Mouse (Mus musculus) kidney, embryonic 15.5 days (tissue): ENCODE measurements at regions not wholly inside any gene's neighbourhood (a gene's known extent, or its start where the extent isn't known, plus 50 kb on each side); places are given as distances from the start of the nearest gene placed in this dataset.

Source experiments
- ATAC-seq: fragments of 200-750 bp; cut with Nextera tagmentation; replicated peaks from 2 replicates; pipeline ENCODE4 v1.8.0; 2017; ENCODE audit warnings: moderate TSS enrichment; ENCODE audit not compliant: low FRiP score
- H3K27ac ChIP-seq: fragments of 300-500 bp; sonication (generic); 2 replicates; pipeline ENCODE4 v1.5.1; 2015; ENCODE audit warnings: mild to moderate bottlenecking, inconsistent platforms
- H3K27me3 ChIP-seq: fragments of 300-500 bp; sonication (generic); 2 replicates; pipeline ENCODE4 v1.6.1; 2015; ENCODE audit warnings: inconsistent platforms
- H3K36me3 ChIP-seq: fragments of 300-500 bp; sonication (generic); 2 replicates; pipeline ENCODE4 v1.6.1; 2015; ENCODE audit warnings: inconsistent platforms
- H3K4me1 ChIP-seq: fragments of 300-500 bp; sonication (generic); 2 replicates; pipeline ENCODE4 v1.6.1; 2015; ENCODE audit warnings: inconsistent platforms
- H3K4me2 ChIP-seq: fragments of 300-500 bp; sonication (generic); 2 replicates; pipeline ENCODE4 v1.6.1; 2015; ENCODE audit warnings: moderate library complexity, mild to moderate bottlenecking, inconsistent platforms
- H3K4me3 ChIP-seq: fragments of 300-500 bp; sonication (generic); replicated peaks from 2 replicates; pipeline ENCODE4 v1.5.1; 2015; ENCODE audit warnings: mild to moderate bottlenecking, inconsistent platforms
- H3K9ac ChIP-seq: fragments of 300-500 bp; sonication (generic); 2 replicates; pipeline ENCODE4 v1.6.1; 2015; ENCODE audit warnings: mild to moderate bottlenecking, inconsistent platforms
- H3K9me3 ChIP-seq: fragments of 300-500 bp; sonication (generic); replicated peaks from 2 replicates; pipeline ENCODE4 v1.6.1; 2016; ENCODE audit warnings: inconsistent platforms
- WGBS: fragments of 180-500 bp; shearing (Covaris S2); methylation state at CpG from one replicate; pipeline ENCODE4 v1.1.7; 2015; ENCODE audit warnings: mixed read lengths; 5-methylcytosine and 5-hydroxymethylcytosine counted together

GRCm38 (mm10) chr2:133614672-133615071, 62.7 kb downstream of the Bmp2 start:
- H3K27ac ChIP-seq, result no peak overlapping the region
- ATAC-seq, result peak; percentile 81; the same call in 1 of the 2 replicates
- no peak overlapping the region for H3K4me3 ChIP-seq
- H3K36me3 ChIP-seq, result no peaks in the 10 kb centered on the region
- H3K4me1 ChIP-seq, result no peaks in the 10 kb centered on the region
- H3K9me3 ChIP-seq, result no peaks in the 10 kb centered on the region
- no peak overlapping the region for H3K4me2 ChIP-seq
- no peaks in the 10 kb centered on the region for H3K27me3 ChIP-seq
- WGBS, result 31% methylated on average over 4 of the region's 4 CpGs
- H3K9ac ChIP-seq, result no peak overlapping the region

- ATAC-seq, result no peak
- Histone ChIP-seq H3K27me3 (no peaks in the 10 kb centered on the region), H3K9ac (no peak overlapping the region), H3K36me3 (no peaks in the 10 kb centered on the region), H3K4me1 (no peaks in the 10 kb centered on the region), H3K4me3 (no peak overlapping the region), H3K9me3 (no peaks in the 10 kb centered on the region), H3K27ac (no peak overlapping the region), H3K4me2 (no peak overlapping the region)
- 87% methylated on average over 3 of the region's 3 CpGs for WGBS
Observed at GRCm38 (mm10) chr2:133615299-133615698, 63.3 kb downstream of the Bmp2 start.

- Histone ChIP-seq H3K27me3 (no peaks in the 10 kb centered on the region), H3K9me3 (no peaks in the 10 kb centered on the region), H3K9ac (no peak overlapping the region), H3K4me3 (no peak overlapping the region), H3K4me2 (no peak overlapping the region), H3K4me1 (no peaks in the 10 kb centered on the region), H3K27ac (no peak overlapping the region), H3K36me3 (no peaks in the 10 kb centered on the region)
- 76% methylated on average over 3 of the region's 3 CpGs for WGBS
- no peak for ATAC-seq
Observed at GRCm38 (mm10) chr2:133617317-133617835, 65.4 kb downstream of the Bmp2 start.

GRCm38 (mm10) chr2:133622523-133622922, 70.6 kb downstream of the Bmp2 start:
- Histone ChIP-seq H3K4me2 (no peak overlapping the region), H3K27ac (no peak overlapping the region), H3K4me3 (no peak overlapping the region), H3K36me3 (no peaks in the 10 kb centered on the region), H3K9me3 (no peaks in the 10 kb centered on the region), H3K9ac (no peak overlapping the region), H3K4me1 (no peaks in the 10 kb centered on the region), H3K27me3 (no peaks in the 10 kb centered on the region)
- ATAC-seq, result peak; percentile 82
- WGBS, result 14% methylated on average over 2 of the region's 2 CpGs

- no peak overlapping the region for H3K9ac ChIP-seq
- H3K36me3 ChIP-seq, result no peaks in the 10 kb centered on the region
- no peak overlapping the region for H3K4me2 ChIP-seq
- 36% methylated on average over 2 of the region's 2 CpGs for WGBS
- H3K9me3 ChIP-seq, result no peaks in the 10 kb centered on the region
- no peak for ATAC-seq
- H3K4me3 ChIP-seq, result no peak overlapping the region
- 0 out of 2 replicates have a peak, but pooled peaks cover 2% of the 10 kb centered on the region for H3K4me1 ChIP-seq
- no peaks in the 10 kb centered on the region for H3K27me3 ChIP-seq
- no peak overlapping the region for H3K27ac ChIP-seq
Observed at GRCm38 (mm10) chr2:133625542-133625941, 73.6 kb downstream of the Bmp2 start.

- Histone ChIP-seq H3K4me3 (no peak overlapping the region), H3K4me1 (0 out of 2 replicates have a peak, but pooled peaks cover 2% of the 10 kb centered on the region), H3K36me3 (no peaks in the 10 kb centered on the region), H3K4me2 (no peak overlapping the region), H3K9ac (no peak overlapping the region), H3K27ac (no peak overlapping the region), H3K9me3 (no peaks in the 10 kb centered on the region), H3K27me3 (no peaks in the 10 kb centered on the region)
- 61% methylated on average over 6 of the region's 6 CpGs for WGBS
- peak; percentile 75 for ATAC-seq
Observed at GRCm38 (mm10) chr2:133628874-133629273, 76.9 kb downstream of the Bmp2 start.

GRCm38 (mm10) chr2:133635434-133635833, 83.5 kb downstream of the Bmp2 start:
- Histone ChIP-seq H3K4me2 (no peak overlapping the region), H3K27ac (no peak overlapping the region), H3K4me1 (peaks cover 10% of the 10 kb centered on the region), H3K9ac (no peak overlapping the region), H3K36me3 (no peaks in the 10 kb centered on the region), H3K27me3 (no peaks in the 10 kb centered on the region), H3K9me3 (no peaks in the 10 kb centered on the region), H3K4me3 (no peak overlapping the region)
- ATAC-seq, result peak; percentile 94
- WGBS, result 0% methylated on average over 1 of the region's 1 CpGs

- Histone ChIP-seq H3K36me3 (no peaks in the 10 kb centered on the region), H3K9me3 (no peaks in the 10 kb centered on the region), H3K4me3 (no peak overlapping the region), H3K4me1 (peaks cover 3% of the 10 kb centered on the region; the same call in 1 of the 2 replicates), H3K4me2 (no peak overlapping the region), H3K27me3 (no peaks in the 10 kb centered on the region), H3K9ac (no peak overlapping the region), H3K27ac (no peak overlapping the region)
- 34% methylated on average over 6 of the region's 6 CpGs for WGBS
- ATAC-seq, result peak; percentile 68
Observed at GRCm38 (mm10) chr2:133649874-133650481, 98.0 kb downstream of the Bmp2 start.

DNA sequence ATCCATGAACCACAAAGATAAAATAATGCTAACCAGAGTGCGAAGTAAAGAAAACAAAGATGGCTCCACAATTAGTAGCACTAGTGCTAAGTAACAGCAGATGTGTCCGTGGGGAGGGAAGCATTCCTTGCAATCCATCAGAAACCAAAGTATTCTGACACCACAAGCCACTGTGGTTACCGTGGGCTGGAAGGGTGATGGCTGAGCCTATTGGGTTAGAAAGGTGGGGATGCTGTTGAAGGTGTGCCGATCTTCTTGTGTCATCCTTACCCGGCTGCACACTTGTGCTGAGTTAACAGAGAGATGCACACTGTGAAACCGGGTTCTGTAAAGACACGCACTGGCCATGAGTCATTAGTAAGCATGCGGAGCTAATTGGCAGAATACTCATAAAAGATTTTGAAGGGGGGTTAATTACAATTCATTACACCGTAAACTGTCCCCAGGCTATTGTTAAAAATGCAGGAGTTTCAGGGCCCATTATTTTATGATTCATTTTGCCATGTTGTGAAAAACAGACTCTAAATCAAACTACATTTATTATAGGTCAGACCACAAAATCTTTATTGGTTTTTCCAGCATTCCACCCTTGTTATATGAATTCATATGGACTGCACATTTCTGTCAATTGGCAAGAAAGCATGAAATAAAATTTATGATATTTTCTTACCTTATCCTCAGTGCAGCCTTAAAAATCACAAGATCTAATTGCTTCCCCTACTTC, 114.5 kb downstream of the Bmp2 start:
- no peaks in the 10 kb centered on the region for H3K36me3 ChIP-seq
- no peaks in the 10 kb centered on the region for H3K9me3 ChIP-seq
- no peak overlapping the region for H3K4me3 ChIP-seq
- WGBS, result 64% methylated on average over 9 of the region's 9 CpGs
- no peak overlapping the region for H3K27ac ChIP-seq
- no peaks in the 10 kb centered on the region for H3K4me1 ChIP-seq
- ATAC-seq, result no peak
- H3K4me2 ChIP-seq, result no peak overlapping the region
- H3K27me3 ChIP-seq, result no peaks in the 10 kb centered on the region
- no peak overlapping the region for H3K9ac ChIP-seq

- Histone ChIP-seq H3K4me2 (no peak overlapping the region), H3K4me3 (no peak overlapping the region), H3K4me1 (no peaks in the 10 kb centered on the region), H3K9me3 (no peaks in the 10 kb centered on the region), H3K27me3 (no peaks in the 10 kb centered on the region), H3K27ac (no peak overlapping the region), H3K36me3 (no peaks in the 10 kb centered on the region), H3K9ac (no peak overlapping the region)
- ATAC-seq, result no peak
- 58% methylated on average over 3 of the region's 3 CpGs for WGBS
Observed at GRCm38 (mm10) chr2:133667055-133667395, 115.1 kb downstream of the Bmp2 start.

DNA sequence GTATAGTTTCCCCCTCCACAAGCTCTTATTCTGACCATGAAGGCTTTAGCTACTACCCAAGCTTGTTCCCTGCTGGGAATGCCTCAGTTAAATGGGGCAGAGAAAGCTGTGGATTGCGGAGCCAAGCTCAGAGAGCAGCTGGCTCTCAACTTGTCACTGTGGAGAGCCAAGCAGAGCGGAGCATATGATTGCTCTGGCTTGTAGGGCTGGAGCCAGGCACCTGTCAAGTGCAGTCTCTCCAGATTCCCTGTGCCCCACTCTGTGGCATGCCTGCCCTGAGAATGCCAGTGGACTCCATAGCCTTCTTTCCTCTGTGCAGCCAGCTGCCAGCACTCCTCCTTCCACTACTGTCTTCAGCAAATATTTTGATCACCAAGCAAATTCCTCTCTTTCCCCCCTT, 117.9 kb downstream of the Bmp2 start:
- 76% methylated on average over 2 of the region's 2 CpGs for WGBS
- Histone ChIP-seq H3K27ac (no peak overlapping the region), H3K4me3 (no peak overlapping the region), H3K27me3 (no peaks in the 10 kb centered on the region), H3K9ac (no peak overlapping the region), H3K9me3 (no peaks in the 10 kb centered on the region), H3K4me1 (no peaks in the 10 kb centered on the region), H3K36me3 (no peaks in the 10 kb centered on the region), H3K4me2 (no peak overlapping the region)
- ATAC-seq, result no peak

DNA sequence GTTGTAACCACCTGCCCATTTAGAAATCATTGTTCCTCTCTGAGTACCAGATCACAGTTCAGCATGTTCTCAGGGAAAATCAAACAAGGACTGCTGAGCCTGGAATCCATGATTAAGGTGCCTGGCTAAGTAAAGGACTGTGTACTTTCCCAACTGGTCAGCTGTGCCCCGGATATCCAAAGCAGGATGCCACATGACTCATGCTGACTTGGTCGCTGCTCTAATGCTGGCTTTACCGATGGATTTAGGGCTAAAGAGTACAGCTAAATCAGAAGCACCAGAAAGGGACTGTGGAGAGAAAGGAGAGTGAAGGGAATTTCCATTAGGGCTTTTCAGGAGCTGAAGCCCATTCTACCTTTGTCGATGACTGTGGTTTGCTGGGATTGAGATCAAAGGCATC, 119.6 kb downstream of the Bmp2 start:
- no peaks in the 10 kb centered on the region for H3K36me3 ChIP-seq
- 79% methylated on average over 4 of the region's 4 CpGs for WGBS
- no peak overlapping the region for H3K4me3 ChIP-seq
- H3K27ac ChIP-seq, result no peak overlapping the region
- no peaks in the 10 kb centered on the region for H3K27me3 ChIP-seq
- no peaks in the 10 kb centered on the region for H3K4me1 ChIP-seq
- no peaks in the 10 kb centered on the region for H3K9me3 ChIP-seq
- H3K9ac ChIP-seq, result no peak overlapping the region
- no peak overlapping the region for H3K4me2 ChIP-seq
- no peak for ATAC-seq
